Mouse (Mus musculus) hindbrain, postnatal 0 days (tissue): Measurements from ENCODE around the gene Mvb12b. TPM values are rescaled to one million over a fixed set of nuclear protein-coding genes. Genes with fewer than 3 reads are reported as not detected.
A peak's percentile ranks its signal among the peaks of the same experiment; 100 is the strongest.

Source experiments
- ATAC-seq: fragments of 200-750 bp; cut with Nextera tagmentation; 2 replicates; pipeline ENCODE4 v1.8.0; 2017; ENCODE audit warnings: mild to moderate bottlenecking, moderate TSS enrichment, moderate library complexity
- DNase-seq: peaks from one replicate; pipeline ENCODE4 v3.0.0-alpha.2; 2015; ENCODE audit warnings: low spot score
- H3K27ac ChIP-seq: fragments of 300-500 bp; sonication (generic); 2 replicates; pipeline ENCODE4 v1.5.1; 2014; ENCODE audit warnings: mild to moderate bottlenecking
- H3K27me3 ChIP-seq: fragments of 300-500 bp; sonication (generic); 2 replicates; pipeline ENCODE4 v1.6.1; 2014; ENCODE audit warnings: low read length, mixed read lengths; ENCODE audit not compliant: insufficient read depth
- H3K36me3 ChIP-seq: fragments of 300-500 bp; sonication (generic); 2 replicates; pipeline ENCODE4 v1.6.1; 2014; ENCODE audit warnings: low read length, mixed read lengths; ENCODE audit not compliant: insufficient read depth
- H3K4me1 ChIP-seq: fragments of 300-500 bp; sonication (generic); 2 replicates; pipeline ENCODE4 v1.6.1; 2014; ENCODE audit warnings: antibody characterized with exemption, low read length, mixed read lengths; ENCODE audit not compliant: insufficient read depth
- H3K4me2 ChIP-seq: fragments of 300-500 bp; sonication (generic); 2 replicates; pipeline ENCODE4 v1.6.1; 2014; ENCODE audit warnings: low read depth, mild to moderate bottlenecking, low read length, moderate library complexity, mixed read lengths
- H3K4me3 ChIP-seq: fragments of 300-500 bp; sonication (generic); 2 replicates; pipeline ENCODE4 v1.5.1; 2014; ENCODE audit warnings: low read length
- H3K9ac ChIP-seq: fragments of 300-500 bp; sonication (generic); replicated peaks from 2 replicates; pipeline ENCODE4 v1.6.1; 2014; ENCODE audit warnings: mild to moderate bottlenecking, low read length, moderate library complexity, mixed read lengths
- H3K9me3 ChIP-seq: fragments of 300-500 bp; sonication (generic); 2 replicates; pipeline ENCODE4 v1.6.1; 2016; ENCODE audit warnings: low read length, mixed read lengths
- CTCF ChIP-seq: IDR thresholded peaks from 2 replicates; pipeline ENCODE4 v1.5.1; 2016; ENCODE audit warnings: antibody characterized with exemption, control low read depth, low read depth
- WGBS: fragments of 180-500 bp; shearing (Covaris S2); extraction: QIAGEN DNeasy Blood & Tissue Kit; methylation state at CpG from one replicate; pipeline ENCODE4 v1.1.7; 2014; 5-methylcytosine and 5-hydroxymethylcytosine counted together
- polyA plus RNA-seq: library from polyadenylated mRNA; unstranded; fragments of >200 nt; fragmentation: Nextera tagmentation; extraction: Ambion mirVana; gene quantifications from 2 replicates; pipeline ENCODE4 v1.2.1, GENCODE M21; 2015
- total RNA-seq: library from RNA; depleted of rRNA; stranded (reverse); fragments of >200 nt; gene quantifications from 2 replicates; pipeline ENCODE4 v1.2.3, GENCODE M21; 2014

Mvb12b gene
- total and polyA plus RNA-seq, 2 experiments from 2014 or later, result 64.1 to 134 TPM

DNA sequence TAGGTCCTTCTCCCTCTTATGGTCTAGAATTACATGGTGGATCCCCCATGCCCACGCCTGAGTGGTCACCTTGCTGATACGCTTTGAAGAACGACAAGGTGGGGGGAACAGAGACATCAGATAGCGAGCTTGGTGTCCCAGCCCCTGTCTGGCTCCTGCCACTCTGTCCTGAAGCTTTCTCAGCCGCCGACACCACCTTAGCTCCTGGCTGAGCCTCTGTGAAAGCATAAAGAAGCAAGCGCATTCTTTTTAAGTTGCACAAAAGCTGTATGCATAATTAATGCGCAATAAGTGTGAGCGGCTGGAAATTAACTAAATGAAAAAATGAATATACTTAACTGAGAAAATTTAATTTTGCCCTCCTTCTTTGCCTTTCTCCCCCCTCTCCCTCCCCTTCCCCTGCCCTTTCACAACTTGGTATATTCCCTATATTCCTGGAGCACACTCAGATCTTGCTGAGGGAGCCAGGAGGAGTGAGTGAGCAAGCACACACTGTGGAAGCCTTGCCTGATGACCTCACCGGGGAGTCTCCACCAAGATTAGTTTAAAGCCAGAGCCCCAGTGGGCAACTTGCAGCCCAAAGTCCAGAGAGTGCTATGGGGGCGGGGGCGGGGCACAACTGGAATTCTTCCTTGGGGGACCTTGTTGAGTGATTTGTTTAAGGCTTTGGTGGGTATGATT lies 174.0 kb downstream of the Mvb12b start:
- ATAC-seq (0 out of 2 replicates have a peak, but pooled peaks have one; percentile 38), DNase-seq (no peak)
- 23% methylated on average over 12 of the region's 12 CpGs for WGBS
- Histone ChIP-seq H3K9me3 (no peaks in the 10 kb centered on the region), H3K9ac (no peak overlapping the region), H3K4me2 (0 out of 2 replicates have a peak overlapping the region, but pooled peaks have one; percentile 5), H3K27me3 (peaks cover 4% of the 10 kb centered on the region; the same call in 1 of the 2 replicates), H3K36me3 (no peaks in the 10 kb centered on the region), H3K27ac (no peak overlapping the region), H3K4me3 (no peak overlapping the region), H3K4me1 (0 out of 2 replicates have a peak, but pooled peaks cover 7% of the 10 kb centered on the region)
- TF ChIP-seq CTCF, result no peak

DNA sequence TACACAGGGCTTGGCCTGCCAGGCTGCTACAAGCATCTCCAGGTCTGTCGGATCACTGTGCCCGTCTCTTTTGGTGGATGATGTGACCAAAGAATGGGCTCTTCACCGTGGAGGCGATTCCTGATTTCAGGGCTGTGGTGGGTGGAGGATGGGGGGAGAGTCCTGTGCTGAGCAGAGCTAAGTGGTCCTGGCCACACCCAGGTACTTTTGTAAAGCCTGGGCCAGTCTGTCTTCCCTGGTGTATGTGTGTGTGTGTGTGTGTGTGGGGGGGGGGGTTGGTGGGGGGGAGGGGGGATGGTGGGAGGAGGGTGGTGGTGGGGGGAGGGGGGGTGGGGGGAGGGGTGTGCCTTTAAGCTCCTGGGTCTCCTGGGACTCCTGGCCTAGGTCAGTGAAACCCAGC lies 174.9 kb downstream of the Mvb12b start:
- no peak overlapping the region for H3K9ac ChIP-seq
- no peaks in the 10 kb centered on the region for H3K36me3 ChIP-seq
- no peak for ATAC-seq
- H3K27me3 ChIP-seq, result no peaks in the 10 kb centered on the region; the same call in 1 of the 2 replicates
- H3K27ac ChIP-seq, result no peak overlapping the region
- 26% methylated on average over 4 of the region's 4 CpGs for WGBS
- H3K4me3 ChIP-seq, result no peak overlapping the region
- 0 out of 2 replicates have a peak, but pooled peaks cover 2% of the 10 kb centered on the region for H3K4me1 ChIP-seq
- no peak overlapping the region for H3K4me2 ChIP-seq
- H3K9me3 ChIP-seq, result no peaks in the 10 kb centered on the region
- TF ChIP-seq CTCF, result no peak
- DNase-seq, result no peak

DNA sequence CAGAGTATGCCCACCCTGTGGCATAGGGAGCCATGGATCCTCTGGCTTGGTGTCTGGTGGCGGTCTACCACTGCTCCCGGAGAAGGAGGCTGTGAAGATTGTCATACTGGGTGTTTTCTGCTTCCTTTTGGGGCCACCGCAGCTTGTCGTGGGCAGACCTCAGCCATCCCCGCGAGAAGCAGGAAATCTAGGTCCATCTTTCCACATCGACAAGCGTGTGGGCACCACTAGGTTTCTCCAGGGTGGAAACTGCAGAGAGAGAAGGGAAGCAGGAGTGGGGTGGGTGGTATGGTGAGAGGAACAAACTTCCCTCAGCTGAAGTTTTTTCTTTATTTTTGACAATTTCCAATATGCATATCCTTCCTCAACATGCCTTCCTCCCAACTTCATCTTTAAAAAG lies 178.9 kb downstream of the Mvb12b start:
- no peak overlapping the region for H3K27ac ChIP-seq
- H3K9ac ChIP-seq, result no peak overlapping the region
- H3K4me2 ChIP-seq, result no peak overlapping the region
- 94% methylated on average over 8 of the region's 8 CpGs for WGBS
- H3K36me3 ChIP-seq, result no peaks in the 10 kb centered on the region
- no peak for ATAC-seq
- no peak overlapping the region for H3K4me3 ChIP-seq
- no peak for DNase-seq
- H3K9me3 ChIP-seq, result no peaks in the 10 kb centered on the region
- no peaks in the 10 kb centered on the region for H3K4me1 ChIP-seq
- no peaks in the 10 kb centered on the region for H3K27me3 ChIP-seq
- TF ChIP-seq CTCF, result no peak

DNA sequence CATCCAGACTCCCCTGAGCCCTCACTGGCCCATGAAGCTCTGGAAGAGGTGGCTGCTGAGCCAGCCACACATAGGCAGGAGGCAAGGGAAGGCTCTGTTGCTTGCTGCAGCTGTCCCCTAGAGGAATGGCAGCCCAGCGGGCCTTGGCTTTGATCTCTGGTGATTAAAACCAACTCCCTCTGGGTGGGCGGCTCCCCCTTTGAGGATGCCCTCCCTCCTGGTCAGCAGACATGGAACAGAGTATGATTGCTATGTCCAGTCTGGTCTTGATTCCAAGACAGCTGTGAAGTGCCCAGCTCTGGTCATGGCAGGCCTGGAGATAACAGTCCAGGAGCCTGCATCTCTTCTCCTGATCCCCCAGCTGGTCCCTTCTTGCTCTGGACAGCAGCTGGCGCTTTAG lies 179.7 kb downstream of the Mvb12b start:
- no peak for ATAC-seq
- TF ChIP-seq CTCF, result no peak
- no peak for DNase-seq
- Histone ChIP-seq H3K27me3 (no peaks in the 10 kb centered on the region), H3K4me1 (no peaks in the 10 kb centered on the region), H3K27ac (no peak overlapping the region), H3K4me2 (no peak overlapping the region), H3K9me3 (no peaks in the 10 kb centered on the region), H3K36me3 (no peaks in the 10 kb centered on the region), H3K9ac (no peak overlapping the region), H3K4me3 (no peak overlapping the region)
- WGBS, result 43% methylated on average over 3 of the region's 3 CpGs

DNA sequence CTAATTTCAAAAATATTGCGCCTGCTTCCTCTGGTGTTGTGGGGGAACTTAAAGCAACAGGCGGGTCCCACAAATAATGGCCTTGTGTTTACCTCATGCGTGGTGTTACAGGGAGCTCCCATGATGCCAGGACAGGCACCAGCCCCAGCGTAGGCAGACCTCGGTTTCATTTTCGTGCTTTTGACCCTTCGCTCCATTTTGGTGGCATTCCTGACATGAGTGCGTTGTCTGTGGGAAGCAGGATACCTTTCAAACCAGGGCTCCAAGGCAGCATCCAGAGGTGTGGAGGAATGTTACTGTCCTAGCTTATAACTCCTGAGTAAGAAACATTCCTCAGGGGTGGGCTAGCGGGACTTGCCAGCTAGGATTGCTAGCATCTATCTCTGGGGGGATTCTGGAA lies 181.3 kb downstream of the Mvb12b start:
- no peak overlapping the region for H3K9ac ChIP-seq
- H3K4me3 ChIP-seq, result no peak overlapping the region
- no peaks in the 10 kb centered on the region for H3K27me3 ChIP-seq
- no peak for DNase-seq
- TF ChIP-seq CTCF, result no peak
- H3K9me3 ChIP-seq, result no peaks in the 10 kb centered on the region
- no peaks in the 10 kb centered on the region for H3K36me3 ChIP-seq
- H3K4me2 ChIP-seq, result no peak overlapping the region
- no peak for ATAC-seq
- H3K27ac ChIP-seq, result no peak overlapping the region
- WGBS, result 80% methylated on average over 9 of the region's 9 CpGs
- H3K4me1 ChIP-seq, result peaks cover 5% of the 10 kb centered on the region; the same call in 1 of the 2 replicates

DNA sequence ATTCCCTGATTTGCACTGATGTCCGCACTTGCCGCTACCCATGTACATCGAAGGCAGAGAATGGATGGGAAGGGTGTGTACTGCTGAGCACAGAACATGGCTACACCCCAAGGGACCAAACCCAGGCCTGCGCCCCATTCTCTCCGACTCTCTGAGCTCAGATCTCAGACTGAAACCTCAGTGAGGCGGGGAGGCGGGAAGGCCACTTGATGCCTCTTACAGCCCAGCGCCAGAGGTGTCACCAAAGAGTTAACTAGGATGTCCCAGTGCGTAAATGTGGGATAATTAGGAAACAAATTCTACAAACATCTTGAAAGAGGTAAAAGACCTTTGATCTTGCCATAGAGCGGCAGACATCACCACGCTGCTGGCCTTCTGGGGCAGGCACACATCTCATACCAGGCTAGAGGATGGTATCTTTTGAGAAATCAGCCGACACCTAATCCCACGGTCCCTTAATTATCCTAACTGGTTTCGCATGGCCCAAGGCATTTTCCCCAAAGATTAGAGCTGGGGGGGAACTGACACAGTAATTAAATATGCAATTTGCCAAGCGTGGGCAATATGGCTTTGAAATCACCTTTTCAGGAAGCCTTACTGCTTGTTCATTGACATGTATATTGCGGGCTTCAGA lies 181.9 kb downstream of the Mvb12b start:
- H3K4me2 ChIP-seq, result no peak overlapping the region
- no peak for DNase-seq
- no peaks in the 10 kb centered on the region for H3K9me3 ChIP-seq
- no peak overlapping the region for H3K9ac ChIP-seq
- TF ChIP-seq CTCF, result no peak
- H3K4me1 ChIP-seq, result peaks cover 5% of the 10 kb centered on the region; the same call in 1 of the 2 replicates
- WGBS, result 57% methylated on average over 16 of the region's 16 CpGs
- no peaks in the 10 kb centered on the region for H3K27me3 ChIP-seq
- no peak overlapping the region for H3K27ac ChIP-seq
- no peaks in the 10 kb centered on the region for H3K36me3 ChIP-seq
- no peak for ATAC-seq
- no peak overlapping the region for H3K4me3 ChIP-seq

DNA sequence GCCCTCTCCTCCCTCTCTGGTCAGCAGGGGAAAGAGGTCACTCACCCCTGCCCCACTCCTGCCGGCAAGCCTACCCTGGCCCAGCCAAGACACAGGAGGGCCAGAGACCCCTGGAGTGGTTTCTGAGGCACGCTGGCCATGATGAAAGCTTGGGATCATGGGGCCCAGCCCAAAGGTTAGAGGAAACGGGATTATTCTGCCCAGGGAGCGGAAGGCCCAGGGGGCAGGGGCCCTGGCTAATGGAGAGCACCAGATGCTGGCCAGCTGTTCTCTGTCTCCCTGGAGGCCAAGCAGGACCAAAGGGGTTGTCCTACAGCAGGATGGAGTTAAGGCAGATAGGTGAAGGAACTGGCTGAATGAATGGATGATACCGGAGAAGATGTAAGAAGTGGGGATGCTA lies 184.5 kb downstream of the Mvb12b start:
- H3K36me3 ChIP-seq, result no peaks in the 10 kb centered on the region
- 68% methylated on average over 5 of the region's 5 CpGs for WGBS
- no peak overlapping the region for H3K4me3 ChIP-seq
- no peak overlapping the region for H3K9ac ChIP-seq
- H3K4me2 ChIP-seq, result no peak overlapping the region
- TF ChIP-seq CTCF, result no peak
- H3K27me3 ChIP-seq, result no peaks in the 10 kb centered on the region
- DNase-seq (no peak), ATAC-seq (no peak)
- no peaks in the 10 kb centered on the region for H3K9me3 ChIP-seq
- no peak overlapping the region for H3K27ac ChIP-seq
- H3K4me1 ChIP-seq, result peaks cover 5% of the 10 kb centered on the region; the same call in 1 of the 2 replicates
